Mouse (Mus musculus) ES-CJ7 (cell line): ENCODE measurements at regions not wholly inside any gene's neighbourhood (a gene's known extent, or its start where the extent isn't known, plus 50 kb on each side); places are given as distances from the start of the nearest gene placed in this dataset.

Source experiments
- DNase-seq: peaks from one replicate; pipeline ENCODE4 v3.0.0; 2011; ENCODE audit warnings: low read depth, low spot score

- no peak for DNase-seq
These were observed 170.1 kb downstream of the Gas1 start for GRCm38 (mm10) chr13:60007031-60007430.

GRCm38 (mm10) chr13:60004611-60005010 is 172.6 kb downstream of the Gas1 start:
- no peak for DNase-seq

GRCm38 (mm10) chr13:60002098-60002497 is 175.1 kb downstream of the Gas1 start:
- no peak for DNase-seq

GRCm38 (mm10) chr13:60001637-60002036 is 175.5 kb downstream of the Gas1 start:
- no peak for DNase-seq

GRCm38 (mm10) chr13:60000618-60001347 is 176.4 kb downstream of the Gas1 start:
- no peak for DNase-seq

GRCm38 (mm10) chr13:59997431-59997830 is 174.5 kb upstream of the Tut7 start:
- no peak for DNase-seq

GRCm38 (mm10) chr13:59996146-59996814 is 173.3 kb upstream of the Tut7 start:
- no peak for DNase-seq

- no peak for DNase-seq
These were observed 170.0 kb upstream of the Tut7 start for GRCm38 (mm10) chr13:59992780-59993501.

- DNase-seq: no peak
These were observed 169.4 kb upstream of the Tut7 start for GRCm38 (mm10) chr13:59992346-59992745.

- DNase-seq: no peak
These were observed 167.7 kb upstream of the Tut7 start for GRCm38 (mm10) chr13:59990402-59991280.

- no peak for DNase-seq
These were observed 165.5 kb upstream of the Tut7 start for GRCm38 (mm10) chr13:59988393-59988965.

GRCm38 (mm10) chr13:59976425-59976824 is 153.5 kb upstream of the Tut7 start:
- DNase-seq: no peak

GRCm38 (mm10) chr13:59972093-59972427 is 149.1 kb upstream of the Tut7 start:
- DNase-seq: no peak

GRCm38 (mm10) chr13:59971231-59972092 is 148.5 kb upstream of the Tut7 start:
- peak; percentile 12 for DNase-seq

GRCm38 (mm10) chr13:59970430-59970829 is 147.5 kb upstream of the Tut7 start:
- no peak for DNase-seq

GRCm38 (mm10) chr13:59969484-59969883 is 146.5 kb upstream of the Tut7 start:
- no peak for DNase-seq

- no peak for DNase-seq
These were observed 145.8 kb upstream of the Tut7 start for GRCm38 (mm10) chr13:59968584-59969240.

GRCm38 (mm10) chr13:59966535-59967255 is 143.7 kb upstream of the Tut7 start:
- no peak for DNase-seq

- no peak for DNase-seq
These were observed 142.0 kb upstream of the Tut7 start for GRCm38 (mm10) chr13:59964981-59965380.
